Mouse (Mus musculus) neural tube, embryonic 14.5 days (tissue): ENCODE measurements around the gene Ap3b2. TPM values are rescaled to one million over a fixed set of nuclear protein-coding genes. Genes with fewer than 3 reads are reported as not detected.

ENCODE experiments used
- ATAC-seq: fragments of 200-750 bp; cut with Nextera tagmentation; 2 replicates; pipeline ENCODE4 v1.8.0; 2017; ENCODE audit warnings: low read depth, mild to moderate bottlenecking, moderate TSS enrichment, moderate library complexity
- H3K27ac ChIP-seq: fragments of 300-500 bp; sonication (generic); 2 replicates; pipeline ENCODE4 v1.5.1; 2014; ENCODE audit warnings: low read depth, mild to moderate bottlenecking, control low read depth, low read length, moderate library complexity, mixed read lengths
- H3K27me3 ChIP-seq: fragments of 300-500 bp; sonication (generic); 2 replicates; pipeline ENCODE4 v1.6.1; 2014; ENCODE audit warnings: low read length; ENCODE audit not compliant: control insufficient read depth, insufficient read depth
- H3K36me3 ChIP-seq: fragments of 300-500 bp; sonication (generic); 2 replicates; pipeline ENCODE4 v1.6.1; 2014; ENCODE audit warnings: low read length, mixed read lengths; ENCODE audit not compliant: control insufficient read depth, insufficient read depth
- H3K4me1 ChIP-seq: fragments of 300-500 bp; sonication (generic); 2 replicates; pipeline ENCODE4 v1.6.1; 2014; ENCODE audit warnings: low read length; ENCODE audit not compliant: control insufficient read depth, insufficient read depth
- H3K4me2 ChIP-seq: fragments of 300-500 bp; sonication (generic); 2 replicates; pipeline ENCODE4 v1.6.1; 2014; ENCODE audit warnings: mild to moderate bottlenecking, low read depth, low read length, control low read depth
- H3K4me3 ChIP-seq: fragments of 300-500 bp; sonication (generic); 2 replicates; pipeline ENCODE4 v1.5.1; 2014; ENCODE audit warnings: low read depth, low read length, control low read depth, mixed read lengths
- H3K9ac ChIP-seq: fragments of 300-500 bp; sonication (generic); replicated peaks from 2 replicates; pipeline ENCODE4 v1.6.1; 2014; ENCODE audit warnings: low read depth, mild to moderate bottlenecking, control low read depth, low read length, mixed read lengths
- H3K9me3 ChIP-seq: fragments of 300-500 bp; sonication (generic); 2 replicates; pipeline ENCODE4 v1.6.1; 2016; ENCODE audit warnings: low read length; ENCODE audit not compliant: control insufficient read depth
- WGBS: fragments of 180-500 bp; shearing (Covaris S2); extraction: QIAGEN DNeasy Blood & Tissue Kit; methylation state at CpG from one replicate; pipeline ENCODE4 v1.1.7; 2014; 5-methylcytosine and 5-hydroxymethylcytosine counted together
- polyA plus RNA-seq: library from polyadenylated mRNA; unstranded; fragments of >200 nt; fragmentation: Nextera tagmentation; extraction: Ambion mirVana; gene quantifications from 2 replicates; pipeline ENCODE4 v1.2.1, GENCODE M21; 2014

Ap3b2 gene
- polyA plus RNA-seq, result 136 and 145 TPM in 2 replicates

DNA sequence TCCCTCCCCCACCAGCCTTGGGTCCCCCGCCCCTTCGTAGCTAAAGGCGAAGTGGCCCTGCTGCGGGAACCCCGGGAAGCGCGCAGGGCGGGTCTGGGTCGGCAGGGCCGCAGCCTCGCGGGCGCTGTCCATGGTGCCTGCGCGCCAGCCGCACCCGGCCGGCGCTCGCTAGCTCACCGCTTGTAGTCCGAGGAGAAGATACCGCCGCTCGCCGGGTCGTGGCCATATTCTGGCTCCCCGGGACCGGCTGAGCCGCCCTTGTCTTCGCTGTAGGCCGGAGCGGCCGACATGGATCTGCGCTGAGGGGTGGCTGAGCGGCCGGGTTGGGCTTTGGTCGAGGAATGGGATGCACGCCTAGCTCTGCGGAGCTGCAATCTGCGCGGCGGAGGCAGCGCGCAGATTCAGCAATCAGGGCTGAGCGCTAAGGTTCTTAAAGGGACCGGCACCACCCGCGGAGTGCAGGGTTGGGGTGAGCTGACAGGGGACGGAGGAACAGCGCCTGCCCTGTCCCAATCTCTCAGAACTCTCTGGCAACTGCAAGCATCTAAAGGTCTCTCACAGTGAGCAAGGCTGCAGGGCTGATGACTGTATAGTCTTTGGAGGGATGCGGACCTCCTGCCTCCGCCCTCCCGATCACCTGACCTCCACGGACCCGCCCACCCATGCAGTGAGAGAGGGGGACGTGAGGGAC is at the start of gene Ap3b2:
Gene Ap3b2 (minus strand): TSS at position 595 of the 691 bp plus-strand sequence.
- Histone ChIP-seq H3K27ac (peak within 1 kb of the TSS; percentile 97), H3K4me1 (peaks cover 13% of the 10 kb centered on the region), H3K9me3 (no peaks in the 10 kb centered on the region), H3K4me2 (peak within 1 kb of the TSS; percentile 54), H3K4me3 (peak within 1 kb of the TSS; percentile 86), H3K27me3 (peaks cover 2% of the 10 kb centered on the region; the same call in 1 of the 2 replicates), H3K36me3 (no peaks in the 10 kb centered on the region), H3K9ac (peak within 1 kb of the TSS; percentile 87)
- peak; percentile 95 for ATAC-seq
- WGBS, result under 1% methylated on average over 57 of the region's 57 CpGs

DNA sequence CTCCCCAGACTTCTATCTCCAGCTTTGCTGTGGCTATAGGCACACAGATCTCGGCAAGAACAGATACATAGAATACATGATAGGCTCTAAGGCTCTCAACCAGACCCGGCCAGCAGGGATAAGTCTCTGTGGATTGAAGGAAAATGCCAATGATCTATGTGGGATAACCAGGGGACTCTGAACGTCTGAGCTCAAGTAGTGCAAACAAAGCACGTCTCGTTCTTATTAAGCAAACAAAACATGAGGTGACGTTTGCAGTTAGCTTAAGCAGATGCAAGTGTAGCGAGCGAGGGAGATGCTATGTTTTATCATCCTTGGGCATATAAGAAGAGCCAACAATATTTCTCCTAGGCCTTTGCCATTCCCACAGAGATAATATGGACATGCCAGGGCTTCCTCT is 49.2 kb upstream of the Ap3b2 start:
- WGBS, result 88% methylated on average over 8 of the region's 8 CpGs
- H3K9me3 ChIP-seq, result no peaks in the 10 kb centered on the region

DNA sequence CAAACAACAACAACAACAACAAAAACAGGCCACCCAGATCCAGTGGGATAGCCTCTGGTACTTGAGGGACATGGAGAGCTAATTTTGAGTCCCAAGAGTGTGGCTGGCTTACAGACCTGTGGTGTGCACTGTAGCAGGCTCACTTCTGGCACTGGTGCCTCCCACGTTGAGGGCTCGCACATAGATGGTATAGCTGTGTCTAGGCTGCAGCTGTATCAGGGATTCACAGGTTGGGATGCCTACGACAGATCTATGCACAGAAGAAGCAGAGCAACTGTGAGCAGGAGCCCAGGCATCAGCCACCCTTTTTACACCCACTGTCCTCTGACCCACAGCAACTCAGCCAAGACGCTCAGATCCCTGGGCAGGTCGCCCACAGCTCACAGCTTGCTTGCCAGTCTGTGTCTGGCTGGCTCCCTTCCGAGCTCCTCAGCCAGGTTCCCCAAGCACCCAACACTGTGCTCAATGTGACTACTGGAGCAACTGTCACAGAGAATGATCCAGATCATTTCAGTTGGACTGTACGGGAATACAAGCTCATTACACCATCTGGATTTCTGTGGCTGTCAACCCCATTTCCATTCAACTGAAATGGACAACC is 48.3 kb upstream of the Ap3b2 start:
- 94% methylated on average over 7 of the region's 7 CpGs for WGBS
- Histone ChIP-seq H3K4me1 (no peaks in the 10 kb centered on the region), H3K36me3 (no peaks in the 10 kb centered on the region), H3K4me2 (no peak overlapping the region), H3K27me3 (no peaks in the 10 kb centered on the region), H3K4me3 (no peak overlapping the region), H3K9ac (no peak overlapping the region), H3K9me3 (no peaks in the 10 kb centered on the region), H3K27ac (no peak overlapping the region)
- ATAC-seq, result no peak

More for the DNA sequence above, 49.2 kb upstream of the Ap3b2 start:
- Histone ChIP-seq H3K27ac (no peak overlapping the region), H3K4me2 (no peak overlapping the region), H3K27me3 (no peaks in the 10 kb centered on the region), H3K4me1 (no peaks in the 10 kb centered on the region), H3K4me3 (no peak overlapping the region), H3K36me3 (no peaks in the 10 kb centered on the region), H3K9ac (no peak overlapping the region)
- no peak for ATAC-seq

DNA sequence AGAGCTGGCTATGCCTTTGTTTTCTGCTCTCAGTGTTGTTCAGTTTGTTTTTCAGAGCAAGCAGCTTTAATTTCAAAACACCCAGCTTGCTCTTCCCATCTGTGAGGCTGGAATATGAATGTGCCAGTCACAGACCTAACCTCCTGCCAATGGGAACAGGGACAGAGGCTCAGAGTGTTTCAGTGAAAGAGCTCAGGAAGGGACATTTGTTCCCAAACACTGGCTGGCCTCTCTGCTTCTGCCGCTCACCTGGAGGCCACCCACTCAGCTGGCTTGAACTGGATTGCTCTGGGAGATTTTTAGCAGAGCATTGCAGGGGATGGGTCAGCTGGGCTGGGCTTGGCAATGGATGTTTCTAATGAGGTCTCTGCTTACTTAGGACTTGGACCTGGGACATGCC is 47.3 kb upstream of the Ap3b2 start:
- Histone ChIP-seq H3K27ac (no peak overlapping the region), H3K4me2 (no peak overlapping the region), H3K36me3 (no peaks in the 10 kb centered on the region), H3K9me3 (no peaks in the 10 kb centered on the region), H3K4me3 (no peak overlapping the region), H3K9ac (no peak overlapping the region), H3K4me1 (no peaks in the 10 kb centered on the region), H3K27me3 (no peaks in the 10 kb centered on the region)
- no peak for ATAC-seq
- 65% methylated on average over 1 of the region's 1 CpGs for WGBS

DNA sequence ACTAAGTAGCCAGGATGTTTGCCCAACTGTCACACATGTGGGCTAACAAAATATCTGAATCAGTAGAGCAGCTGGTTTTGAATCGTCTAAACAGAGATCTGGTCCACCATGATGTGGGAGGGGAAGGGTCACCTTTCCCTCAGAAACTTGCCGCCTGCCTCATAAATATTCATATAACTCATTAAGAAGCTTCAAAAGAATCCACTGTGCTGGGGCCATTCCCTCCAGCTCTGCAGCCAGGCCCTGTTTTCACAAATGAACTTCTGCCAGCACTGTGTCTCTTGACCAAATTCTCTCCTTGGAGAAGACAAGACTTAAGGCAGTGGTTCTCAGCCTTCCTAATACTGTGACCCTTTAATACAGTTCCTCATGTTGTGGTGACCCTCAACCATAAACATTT is 45.8 kb upstream of the Ap3b2 start:
- no peaks in the 10 kb centered on the region for H3K4me1 ChIP-seq
- H3K4me2 ChIP-seq, result no peak overlapping the region
- H3K27ac ChIP-seq, result no peak overlapping the region
- H3K27me3 ChIP-seq, result no peaks in the 10 kb centered on the region
- H3K9ac ChIP-seq, result no peak overlapping the region
- ATAC-seq, result no peak
- WGBS, result 10% methylated on average over 2 of the region's 2 CpGs
- H3K36me3 ChIP-seq, result no peaks in the 10 kb centered on the region
- H3K9me3 ChIP-seq, result no peaks in the 10 kb centered on the region
- H3K4me3 ChIP-seq, result no peak overlapping the region

DNA sequence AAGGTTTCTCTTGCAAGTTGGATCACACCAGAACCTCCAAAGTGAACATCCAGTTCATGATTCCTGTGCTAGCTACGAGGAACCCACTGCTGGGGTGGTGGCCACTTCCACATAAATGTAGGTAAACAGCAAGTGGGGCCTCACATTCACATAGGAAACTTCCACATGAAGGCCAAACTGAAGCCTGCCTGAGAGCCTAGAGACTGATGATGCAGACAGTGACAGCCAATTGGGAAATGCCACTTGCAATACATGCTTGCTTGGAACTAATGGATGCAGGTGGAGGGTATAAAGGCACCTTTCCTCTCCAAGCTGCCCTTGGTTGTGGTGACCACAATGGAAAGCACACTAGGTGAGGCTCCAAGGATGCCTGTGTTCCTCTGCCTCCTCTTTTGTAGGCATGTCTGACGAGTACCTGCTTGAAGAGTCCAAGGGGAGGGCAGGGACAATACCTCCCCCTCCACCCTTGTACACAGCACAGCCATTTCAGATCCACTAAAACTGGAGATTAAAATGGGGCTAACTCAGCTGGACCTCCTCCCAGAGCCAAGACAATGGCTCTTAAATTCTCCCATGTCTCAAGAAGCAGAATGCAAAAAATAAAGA is 44.4 kb upstream of the Ap3b2 start:
- ATAC-seq, result no peak
- no peaks in the 10 kb centered on the region for H3K27me3 ChIP-seq
- no peaks in the 10 kb centered on the region; the same call in 1 of the 2 replicates for H3K36me3 ChIP-seq
- WGBS, result 89% methylated on average over 2 of the region's 2 CpGs
- H3K4me3 ChIP-seq, result no peak overlapping the region
- H3K9me3 ChIP-seq, result no peaks in the 10 kb centered on the region
- H3K4me1 ChIP-seq, result no peaks in the 10 kb centered on the region
- no peak overlapping the region for H3K4me2 ChIP-seq
- no peak overlapping the region for H3K27ac ChIP-seq
- no peak overlapping the region for H3K9ac ChIP-seq

DNA sequence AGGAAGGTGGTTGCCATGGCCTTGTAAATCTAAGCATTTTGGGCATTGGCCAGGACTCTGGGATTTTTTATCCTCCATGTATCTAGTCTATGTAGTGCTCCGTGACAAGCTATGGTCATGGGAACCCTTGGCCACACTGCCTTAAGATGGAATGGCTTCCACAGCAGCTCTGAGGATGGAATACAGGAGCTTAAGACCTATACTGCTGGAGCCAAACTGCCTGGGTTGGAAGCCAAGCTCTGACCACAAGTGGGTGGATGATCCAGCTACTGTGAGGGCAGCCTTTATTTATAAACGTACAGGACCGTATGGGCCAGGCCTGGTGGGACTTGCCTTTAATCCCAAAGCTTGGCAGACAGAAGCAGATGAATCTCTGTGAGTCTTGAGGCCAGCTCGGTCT is 42.8 kb upstream of the Ap3b2 start:
- Histone ChIP-seq H3K27me3 (no peaks in the 10 kb centered on the region), H3K4me3 (no peak overlapping the region), H3K36me3 (peaks cover 13% of the 10 kb centered on the region), H3K4me2 (no peak overlapping the region), H3K9ac (no peak overlapping the region), H3K27ac (no peak overlapping the region), H3K4me1 (no peaks in the 10 kb centered on the region), H3K9me3 (no peaks in the 10 kb centered on the region)
- no peak for ATAC-seq
- WGBS, result 99% methylated on average over 4 of the region's 4 CpGs

DNA sequence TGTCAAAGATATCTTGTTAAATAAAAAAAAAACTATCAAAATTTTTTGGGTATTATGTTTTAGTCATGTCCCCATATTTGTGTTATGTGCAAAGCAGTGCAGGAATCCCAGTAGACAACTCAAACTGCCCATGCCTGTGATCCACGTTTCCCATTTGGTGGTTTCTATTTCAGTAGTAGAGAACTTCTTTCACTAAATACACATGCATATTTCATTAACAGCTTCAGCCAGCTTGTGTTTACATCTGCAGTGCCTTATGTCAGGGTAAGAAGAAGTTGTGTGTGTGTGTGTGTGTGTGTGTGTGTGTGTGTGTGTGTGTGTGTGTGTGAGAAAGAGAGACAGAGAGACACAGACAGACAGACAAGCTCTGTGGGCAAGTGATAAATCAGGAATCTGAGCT is 37.7 kb upstream of the Ap3b2 start:
- Histone ChIP-seq H3K36me3 (peaks cover 29% of the 10 kb centered on the region), H3K9ac (no peak overlapping the region), H3K27ac (no peak overlapping the region), H3K4me3 (no peak overlapping the region), H3K9me3 (no peaks in the 10 kb centered on the region), H3K4me1 (no peaks in the 10 kb centered on the region), H3K27me3 (no peaks in the 10 kb centered on the region), H3K4me2 (no peak overlapping the region)
- ATAC-seq, result no peak
- 84% methylated on average over 1 of the region's 1 CpGs for WGBS

DNA sequence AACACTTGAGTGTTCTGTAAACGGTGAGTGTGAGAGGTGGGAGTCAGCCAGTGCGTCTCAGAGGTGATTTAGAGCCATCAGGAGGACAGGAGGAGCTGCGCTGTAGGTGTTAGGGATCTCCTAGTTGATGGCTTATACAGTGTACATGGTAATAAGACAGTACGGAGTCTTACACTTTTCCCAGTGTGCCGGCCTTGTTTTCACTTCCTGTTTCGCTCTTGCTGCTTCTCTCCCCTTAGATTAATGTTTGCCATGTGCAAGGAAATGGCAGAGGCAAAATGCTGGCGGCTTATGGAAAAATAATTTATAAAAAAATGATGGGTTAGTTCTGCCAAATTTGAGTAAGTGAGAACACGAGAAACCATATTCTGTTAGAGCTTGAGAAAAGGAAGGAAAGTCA is 35.2 kb upstream of the Ap3b2 start:
- no peak overlapping the region for H3K9ac ChIP-seq
- H3K4me3 ChIP-seq, result no peak overlapping the region
- H3K4me1 ChIP-seq, result peaks cover 7% of the 10 kb centered on the region
- WGBS, result 94% methylated on average over 8 of the region's 8 CpGs
- ATAC-seq, result no peak
- H3K27me3 ChIP-seq, result no peaks in the 10 kb centered on the region
- no peaks in the 10 kb centered on the region for H3K9me3 ChIP-seq
- peaks cover 29% of the 10 kb centered on the region for H3K36me3 ChIP-seq
- no peak overlapping the region for H3K4me2 ChIP-seq
- no peak overlapping the region for H3K27ac ChIP-seq
